ENCODE assay signal across 13 mouse cellular contexts in the genomic region with DNA sequence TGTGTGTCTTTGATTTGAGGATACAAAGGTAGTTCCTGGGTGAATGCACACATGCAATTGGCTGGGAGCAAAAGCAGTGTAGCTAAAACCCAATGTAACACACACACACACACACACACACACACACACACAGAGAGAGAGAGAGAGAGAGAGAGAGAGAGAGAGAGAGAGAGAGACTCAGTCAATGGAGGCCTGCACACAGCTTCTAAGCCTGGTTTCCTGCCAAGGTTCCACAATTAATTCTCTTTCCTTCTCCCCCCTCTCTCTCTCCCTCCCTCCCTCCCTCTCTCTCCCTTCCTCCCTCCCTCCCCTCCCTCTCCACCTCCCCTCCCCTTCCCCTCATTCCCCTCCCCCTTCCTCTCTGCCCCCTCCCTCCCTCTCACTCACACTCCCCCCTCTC.
"Had no signal": no experiment of that assay in that cellular context is flagged by ENCODE, and none has a peak within 500 bp of the region (broad histone marks: within the 10 kb centered on the region; RNA-seq: fewer than 3 reads in every experiment).

No protein-coding gene starts in this region.

- H3K27me3 ChIP-seq: limb, embryonic 13.5 days; liver, embryonic 15.5 days; neural tube, embryonic 12.5 days had no signal

- H3K4me3 ChIP-seq: limb, embryonic 13.5 days; liver, embryonic 15.5 days; megakaryocyte, embryonic 14.5 days; neural tube, embryonic 12.5 days had no signal

- H3K9ac ChIP-seq: limb, embryonic 13.5 days; liver, embryonic 15.5 days; neural tube, embryonic 12.5 days had no signal

- H3K36me3 ChIP-seq: limb, embryonic 13.5 days; liver, embryonic 15.5 days; neural tube, embryonic 12.5 days had no signal

- DNase-seq: kidney, adult 8-10 months; kidney, postnatal 25 days; layer of hippocampus, postnatal 36 days; lung, adult 2 months; lung, postnatal 10 days; midbrain, embryonic 14.5 days had no signal

- H3K9me3 ChIP-seq: limb, embryonic 13.5 days; liver, embryonic 15.5 days; neural tube, embryonic 12.5 days had no signal

- H3K4me1 ChIP-seq: liver, embryonic 15.5 days; neural tube, embryonic 12.5 days had no signal

- H3K27ac ChIP-seq: liver, embryonic 15.5 days; macrophage; neural tube, embryonic 12.5 days; stomach, postnatal 0 days had no signal

- H3K4me2 ChIP-seq: limb, embryonic 13.5 days; liver, embryonic 11.5 days; liver, embryonic 15.5 days; neural tube, embryonic 12.5 days had no signal
